Mouse (Mus musculus): Measurements from ENCODE around the gene Olfr224.

Olfr224 gene

GRCm38 (mm10) chr11:58570405-58570804, at the start of gene Olfr224:
Gene Olfr224 (minus strand): TSS chr11:58570553.
- ChIA-PET POLR2A (interaction anchor here in 1 of 4 experiments (0.7 kb wide), 1 partner anchor 41 kb away, joined by 4 read pairs; no protein-coding TSS in a partner anchor), CTCF (no interaction called here)

- ChIA-PET POLR2A (no interaction called here), CTCF (interaction anchor here in 1 of 4 experiments (0.7 kb wide), 1 partner anchor 270 kb away, joined by 3 read pairs; no protein-coding TSS in a partner anchor)
Observed at GRCm38 (mm10) chr11:58618793-58619192, 48.4 kb upstream of the Olfr224 start.

- POLR2A ChIA-PET, result no interaction called here
- CTCF ChIA-PET, result no interaction called here
Observed at GRCm38 (mm10) chr11:58618369-58618768, 48.0 kb upstream of the Olfr224 start.

- ChIA-PET POLR2A (interaction anchor here in 1 of 4 experiments (0.5 kb wide), 1 partner anchor 363 kb away, joined by 3 read pairs; no protein-coding TSS in a partner anchor), CTCF (interaction anchor here in 2 of 4 experiments (0.6 to 2.2 kb wide), 2 partner anchors 20 to 301 kb away, joined by 3 to 4 read pairs; no protein-coding TSS in a partner anchor)
Observed at GRCm38 (mm10) chr11:58615975-58616374, 45.6 kb upstream of the Olfr224 start, which contains the start of gene 2210407C18Rik. Gene 2210407C18Rik (minus strand): TSS chr11:58616075.

- POLR2A ChIA-PET, result no interaction called here
- CTCF ChIA-PET, result interaction anchor here in 1 of 4 experiments (0.6 kb wide), 1 partner anchor 478 kb away, joined by 3 read pairs; no protein-coding TSS in a partner anchor
Observed at GRCm38 (mm10) chr11:58614526-58614925, 44.2 kb upstream of the Olfr224 start.

GRCm38 (mm10) chr11:58613359-58613758, 43.0 kb upstream of the Olfr224 start:
- ChIA-PET CTCF (no interaction called here), POLR2A (no interaction called here)

- ChIA-PET CTCF (no interaction called here), POLR2A (no interaction called here)
Observed at GRCm38 (mm10) chr11:58607030-58607429, 36.7 kb upstream of the Olfr224 start.

- CTCF ChIA-PET, result no interaction called here
- POLR2A ChIA-PET, result interaction anchor here in 1 of 4 experiments (0.5 kb wide), 1 partner anchor 39 kb away, joined by 7 read pairs; no protein-coding TSS in a partner anchor
Observed at GRCm38 (mm10) chr11:58606177-58606919, 36.0 kb upstream of the Olfr224 start.

GRCm38 (mm10) chr11:58605228-58605627, 34.9 kb upstream of the Olfr224 start:
- ChIA-PET POLR2A (no interaction called here), CTCF (no interaction called here)

- ChIA-PET CTCF (no interaction called here), POLR2A (no interaction called here)
Observed at GRCm38 (mm10) chr11:58604688-58605087, 34.3 kb upstream of the Olfr224 start.

- CTCF ChIA-PET, result interaction anchor here in 1 of 4 experiments (1.0 kb wide), 1 partner anchor 250 kb away, joined by 3 read pairs; no protein-coding TSS in a partner anchor
- POLR2A ChIA-PET, result no interaction called here
Observed at GRCm38 (mm10) chr11:58602800-58603560, 32.6 kb upstream of the Olfr224 start.

- ChIA-PET POLR2A (interaction anchor here in 1 of 4 experiments (0.5 to 0.6 kb wide), 2 partner anchors 256 to 961 kb away, joined by 3 to 4 read pairs; no protein-coding TSS in a partner anchor), CTCF (interaction anchor here in 1 of 4 experiments (1.0 kb wide), 1 partner anchor 249 kb away, joined by 3 read pairs; no protein-coding TSS in a partner anchor)
Observed at GRCm38 (mm10) chr11:58602062-58602461, 31.7 kb upstream of the Olfr224 start.

GRCm38 (mm10) chr11:58597837-58598236, 27.5 kb upstream of the Olfr224 start:
- CTCF ChIA-PET, result interaction anchor here in 2 of 4 experiments (0.7 to 1.7 kb wide), 2 partner anchors 10 to 602 kb away, joined by 3 to 5 read pairs; no protein-coding TSS in a partner anchor

GRCm38 (mm10) chr11:58594814-58595213, 24.5 kb upstream of the Olfr224 start, which contains the start of gene Olfr324:
Gene Olfr324 (plus strand): TSS chr11:58595114.
- POLR2A ChIA-PET, result no interaction called here
- CTCF ChIA-PET, result interaction anchor here in 1 of 4 experiments (0.6 kb wide), 1 partner anchor 157 kb away, joined by 3 read pairs; no protein-coding TSS in a partner anchor

More at GRCm38 (mm10) chr11:58597837-58598236, 27.5 kb upstream of the Olfr224 start:
- POLR2A ChIA-PET, result no interaction called here

GRCm38 (mm10) chr11:58588620-58589250, 18.4 kb upstream of the Olfr224 start:
- ChIA-PET CTCF (interaction anchor here in 3 of 4 experiments (0.5 to 1.9 kb wide), 10 partner anchors 8 to 410 kb away, joined by 3 to 8 read pairs (median 3); no protein-coding TSS in a partner anchor), POLR2A (interaction anchor here in 1 of 4 experiments (1.0 kb wide), 1 partner anchor 372 kb away, joined by 3 read pairs; no protein-coding TSS in a partner anchor)

GRCm38 (mm10) chr11:58587898-58588348, 17.6 kb upstream of the Olfr224 start:
- POLR2A ChIA-PET, result interaction anchor here in 1 of 4 experiments (1.0 kb wide), 1 partner anchor 372 kb away, joined by 3 read pairs; no protein-coding TSS in a partner anchor
- CTCF ChIA-PET, result interaction anchor here in 3 of 4 experiments (0.5 to 1.9 kb wide), 11 partner anchors 9 to 409 kb away, joined by 3 to 8 read pairs (median 3); no protein-coding TSS in a partner anchor

- ChIA-PET CTCF (interaction anchor here in 1 of 4 experiments (0.5 kb wide), 1 partner anchor 11 kb away, joined by 3 read pairs; no protein-coding TSS in a partner anchor), POLR2A (no interaction called here)
Observed at GRCm38 (mm10) chr11:58578636-58579035, 8.3 kb upstream of the Olfr224 start.

- CTCF ChIA-PET, result no interaction called here
Observed at GRCm38 (mm10) chr11:58577430-58577829, 7.1 kb upstream of the Olfr224 start, which contains the start of gene Olfr325. Gene Olfr325 (plus strand): TSS chr11:58577730.

GRCm38 (mm10) chr11:58555536-58555935, 14.8 kb downstream of the Olfr224 start, which contains the start of gene Olfr328:
Gene Olfr328 (minus strand): TSS chr11:58555636.
- ChIA-PET CTCF (no interaction called here), POLR2A (no interaction called here)

More at GRCm38 (mm10) chr11:58577430-58577829, 7.1 kb upstream of the Olfr224 start, which contains the start of gene Olfr325:
- POLR2A ChIA-PET, result no interaction called here
